Mouse (Mus musculus): ENCODE data around the gene Tgfbi.

DNA sequence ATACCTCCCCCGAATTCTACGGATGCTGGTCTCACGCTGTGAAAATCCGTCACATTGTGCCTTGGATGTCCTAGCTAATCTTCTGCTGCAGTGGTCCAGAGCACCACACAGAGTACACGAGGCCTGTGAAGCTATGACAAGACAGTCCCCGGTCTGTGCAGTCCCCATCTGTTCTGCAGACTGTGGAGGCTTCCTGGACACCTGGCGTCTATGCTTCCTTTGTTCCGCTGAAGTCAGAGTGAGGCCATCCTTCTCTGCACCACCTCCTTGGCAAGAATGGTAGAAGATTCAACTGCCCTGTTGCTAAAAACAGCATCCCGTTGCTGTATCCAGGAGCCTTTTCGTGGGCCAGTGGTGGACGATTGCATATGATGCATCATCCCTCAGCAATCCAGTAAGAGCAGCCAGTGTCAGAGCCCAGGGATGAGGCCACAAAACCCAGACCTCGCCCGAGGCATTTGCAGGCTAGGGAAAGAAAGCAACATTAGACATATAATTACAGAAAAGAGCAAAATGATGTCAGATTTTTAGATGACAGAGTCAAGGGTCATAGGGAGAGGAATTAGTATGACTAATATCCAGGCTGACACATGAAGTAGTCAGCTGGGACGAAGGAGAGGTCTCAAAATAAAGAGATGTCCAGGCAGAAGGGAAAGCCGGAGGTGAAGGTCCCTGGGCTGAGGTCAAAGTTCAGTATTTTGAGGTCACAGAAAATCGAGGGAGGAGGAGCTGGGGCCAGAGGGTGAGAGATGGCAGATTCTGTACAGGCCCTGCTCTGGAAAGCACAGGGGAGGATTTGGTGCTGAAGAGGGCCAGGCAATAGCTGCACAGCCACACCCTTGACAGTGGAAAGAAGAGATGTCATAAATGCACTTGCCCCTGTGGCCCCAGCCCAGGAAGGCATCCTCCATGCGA, 55.2 kb downstream of the Tgfbi start:
- no peak for TF ChIP-seq CTCF (IDR thresholded peaks at IDR 0.05; ENCODE audit: low read depth, low read length)
- no peak for TF ChIP-seq TAL1 (conservative IDR thresholded peaks at IDR 0.05; ENCODE audit: low read depth, low read length)
